Mouse (Mus musculus) spleen, adult 2 months (tissue): Measurements from ENCODE around the gene Wipf1. TPM values are rescaled to one million over a fixed set of nuclear protein-coding genes. Genes with fewer than 3 reads are reported as not detected.

Experiments used
- DNase-seq, 2 experiments: peaks; one replicate each; pipeline versions ENCODE4 v3.0.0 to v3.0.0-alpha.2; 2012 to 2021; ENCODE audit warnings: low spot score in 2 of 2, low read depth in 1 of 2
- H3K27ac ChIP-seq: fragments of 200-500 bp; 2 replicates; pipeline ENCODE4 v1.5.1; 2012; ENCODE audit warnings: low read length, inconsistent platforms; ENCODE audit not compliant: insufficient read depth
- H3K27me3 ChIP-seq: fragments of 200-500 bp; 2 replicates; pipeline ENCODE4 v1.6.1; 2012; ENCODE audit warnings: mild to moderate bottlenecking, moderate library complexity, low read length, inconsistent platforms; ENCODE audit not compliant: control insufficient read depth, insufficient read depth
- H3K36me3 ChIP-seq: fragments of 200-500 bp; 2 replicates; pipeline ENCODE4 v1.6.1; 2012; ENCODE audit warnings: mild to moderate bottlenecking, low read length, inconsistent platforms; ENCODE audit not compliant: control insufficient read depth, insufficient read depth
- H3K4me1 ChIP-seq: fragments of 200-500 bp; 2 replicates; pipeline ENCODE4 v1.6.1; 2011; ENCODE audit warnings: inconsistent platforms; ENCODE audit not compliant: control insufficient read depth, insufficient read depth, insufficient read length
- H3K4me3 ChIP-seq: fragments of 200-500 bp; 2 replicates; pipeline ENCODE4 v1.5.1; 2011; ENCODE audit warnings: mild to moderate bottlenecking, inconsistent platforms; ENCODE audit not compliant: insufficient read depth, insufficient read length; ENCODE audit errors: extremely low read depth
- CTCF ChIP-seq: fragments of 200-500 bp; IDR thresholded peaks from 2 replicates; pipeline ENCODE4 v1.5.1; 2011; ENCODE audit warnings: mild to moderate bottlenecking, inconsistent platforms; ENCODE audit not compliant: insufficient read depth, insufficient read length, insufficient replicate concordance; ENCODE audit errors: extremely low read depth
- POLR2A ChIP-seq: fragments of 200-500 bp; IDR thresholded peaks from 2 replicates; pipeline ENCODE4 v1.6.1; 2011; ENCODE audit warnings: low read depth, low read length, inconsistent platforms
- WGBS: fragments of 180-500 bp; shearing (Covaris S2); methylation state at CpG from one replicate; pipeline ENCODE4 v1.1.7; 2018; 5-methylcytosine and 5-hydroxymethylcytosine counted together
- polyA plus RNA-seq: library from polyadenylated mRNA; depleted of rRNA; stranded (reverse); fragments of >200 nt; gene quantifications from 2 replicates; pipeline ENCODE4 v1.2.3, GENCODE M21; 2012

The Wipf1 gene
- polyA plus RNA-seq, 1 experiment: 58.7 TPM

- DNase-seq: no peak
- 43% methylated on average over 1 of the region's 1 CpGs for WGBS
- H3K36me3 ChIP-seq: no peaks in the 10 kb centered on the region
- TF ChIP-seq CTCF: no peak
- no peak for TF ChIP-seq POLR2A
- no peak overlapping the region for H3K27ac ChIP-seq
- no peak overlapping the region for H3K4me3 ChIP-seq
- H3K27me3 ChIP-seq: no peaks in the 10 kb centered on the region
- no peaks in the 10 kb centered on the region for H3K4me1 ChIP-seq
These were observed 127.8 kb downstream of the Wipf1 start for GRCm38 (mm10) chr2:73401689-73402088.

GRCm38 (mm10) chr2:73397476-73397875 lies 132.1 kb downstream of the Wipf1 start:
- H3K4me1 ChIP-seq: no peaks in the 10 kb centered on the region
- H3K4me3 ChIP-seq: no peak overlapping the region
- no peak for DNase-seq
- H3K36me3 ChIP-seq: no peaks in the 10 kb centered on the region
- 88% methylated on average over 2 of the region's 2 CpGs for WGBS
- no peaks in the 10 kb centered on the region for H3K27me3 ChIP-seq
- TF ChIP-seq POLR2A: no peak
- TF ChIP-seq CTCF: no peak
- no peak overlapping the region for H3K27ac ChIP-seq

GRCm38 (mm10) chr2:73396828-73397325 lies 132.7 kb downstream of the Wipf1 start:
- no peak overlapping the region for H3K27ac ChIP-seq
- no peak overlapping the region for H3K4me3 ChIP-seq
- DNase-seq: no peak
- H3K4me1 ChIP-seq: no peaks in the 10 kb centered on the region
- 78% methylated on average over 3 of the region's 3 CpGs for WGBS
- no peaks in the 10 kb centered on the region for H3K36me3 ChIP-seq
- H3K27me3 ChIP-seq: no peaks in the 10 kb centered on the region
- TF ChIP-seq POLR2A (no peak), CTCF (no peak)

GRCm38 (mm10) chr2:73395516-73395915 lies 134.0 kb downstream of the Wipf1 start:
- Histone ChIP-seq H3K27me3 (no peaks in the 10 kb centered on the region), H3K27ac (no peak overlapping the region), H3K4me1 (no peaks in the 10 kb centered on the region), H3K36me3 (no peaks in the 10 kb centered on the region), H3K4me3 (no peak overlapping the region)
- DNase-seq: no peak
- TF ChIP-seq CTCF (no peak), POLR2A (no peak)
- 83% methylated on average over 8 of the region's 8 CpGs for WGBS

GRCm38 (mm10) chr2:73394476-73394875 lies 135.1 kb downstream of the Wipf1 start:
- peaks cover 2% of the 10 kb centered on the region; the same call in 1 of the 2 replicates for H3K4me1 ChIP-seq
- no peak overlapping the region for H3K4me3 ChIP-seq
- H3K27ac ChIP-seq: no peak overlapping the region
- no peak for DNase-seq
- no peaks in the 10 kb centered on the region for H3K27me3 ChIP-seq
- TF ChIP-seq POLR2A: no peak
- H3K36me3 ChIP-seq: no peaks in the 10 kb centered on the region
- 90% methylated on average over 3 of the region's 3 CpGs for WGBS

GRCm38 (mm10) chr2:73392772-73393171 lies 136.8 kb downstream of the Wipf1 start:
- 89% methylated on average over 2 of the region's 2 CpGs for WGBS
- no peak for DNase-seq
- TF ChIP-seq POLR2A (no peak), CTCF (no peak)
- Histone ChIP-seq H3K4me3 (no peak overlapping the region), H3K27me3 (no peaks in the 10 kb centered on the region), H3K4me1 (peaks cover 2% of the 10 kb centered on the region), H3K36me3 (no peaks in the 10 kb centered on the region), H3K27ac (no peak overlapping the region)

- TF ChIP-seq POLR2A (no peak), CTCF (no peak)
- Histone ChIP-seq H3K4me1 (peaks cover 6% of the 10 kb centered on the region), H3K4me3 (no peak overlapping the region), H3K27me3 (no peaks in the 10 kb centered on the region), H3K36me3 (no peaks in the 10 kb centered on the region), H3K27ac (no peak overlapping the region)
- WGBS: 78% methylated on average over 3 of the region's 3 CpGs
- no peak for DNase-seq
These were observed 139.6 kb downstream of the Wipf1 start for GRCm38 (mm10) chr2:73389951-73390350.

GRCm38 (mm10) chr2:73387806-73388205 lies 141.7 kb downstream of the Wipf1 start:
- Histone ChIP-seq H3K4me3 (no peak overlapping the region), H3K36me3 (no peaks in the 10 kb centered on the region), H3K27ac (no peak overlapping the region), H3K27me3 (no peaks in the 10 kb centered on the region), H3K4me1 (peaks cover 7% of the 10 kb centered on the region)
- 88% methylated on average over 1 of the region's 1 CpGs for WGBS
- no peak for TF ChIP-seq POLR2A
- TF ChIP-seq CTCF: no peak
- DNase-seq: no peak
